Mouse (Mus musculus): ENCODE measurements around the gene Med6. TPM values are rescaled to one million over a fixed set of nuclear protein-coding genes. Genes with fewer than 3 reads are reported as not detected.

Med6 gene
- polyA plus RNA-seq, 1 experiment, result 8.4 TPM

DNA sequence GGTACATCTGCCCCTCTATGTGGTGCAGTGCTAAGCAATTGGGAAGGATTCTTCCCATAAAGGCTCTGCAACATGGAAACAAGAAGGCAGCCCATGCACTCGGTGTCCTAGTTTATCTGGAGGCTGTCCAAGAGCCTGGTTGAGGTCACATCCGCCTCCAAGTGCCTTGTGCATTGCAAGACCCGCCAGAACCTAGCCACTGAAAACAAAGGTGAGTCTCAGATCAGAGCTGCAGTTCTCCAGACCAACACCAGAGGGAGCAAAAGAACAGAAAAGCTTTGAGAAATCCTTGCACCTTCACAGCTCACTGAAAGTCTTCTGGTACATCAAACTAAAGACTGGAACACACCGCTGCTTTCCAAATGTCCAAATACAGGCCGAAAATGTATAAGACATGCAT, 24.5 kb upstream of the Med6 start:
- WGBS, result 10% methylated on average over 5 of the region's 5 CpGs
- DNase-seq, result peak; percentile 70
- no peaks in the 10 kb centered on the region for H3K36me3 ChIP-seq (ENCODE audit: control insufficient read depth, insufficient read depth, low read length)
- H3K4me3 ChIP-seq (ENCODE audit: control insufficient read depth, insufficient read depth, low read length), result no peak overlapping the region
- no peaks in the 10 kb centered on the region for H3K4me1 ChIP-seq (replicated peaks; ENCODE audit: control insufficient read depth, insufficient read depth, low read length)
- H3K27me3 ChIP-seq (ENCODE audit: control insufficient read depth, insufficient read depth, low read length), result no peaks in the 10 kb centered on the region
- TF ChIP-seq CTCF (IDR thresholded peaks at IDR 0.05; ENCODE audit: borderline replicate concordance, control insufficient read depth, extremely low read depth, insufficient read depth, low read length, poor library complexity) (0 out of 2 replicates have a peak, but pooled peaks have one; percentile 35), POLR2A (IDR thresholded peaks at IDR 0.05; ENCODE audit: control insufficient read depth, extremely low read depth, insufficient read depth, low read length, poor library complexity) (no peak)
- H3K27ac ChIP-seq (ENCODE audit: control insufficient read depth, insufficient read depth, low read length), result no peak overlapping the region

GRCm38 (mm10) chr12:81616980-81617379, 22.2 kb upstream of the Med6 start:
- Histone ChIP-seq H3K4me1 (replicated peaks; ENCODE audit: control insufficient read depth, insufficient read depth, low read length) (no peaks in the 10 kb centered on the region), H3K36me3 (ENCODE audit: control insufficient read depth, insufficient read depth, low read length) (no peaks in the 10 kb centered on the region), H3K27ac (ENCODE audit: control insufficient read depth, insufficient read depth, low read length) (no peak overlapping the region), H3K27me3 (ENCODE audit: control insufficient read depth, insufficient read depth, low read length) (no peaks in the 10 kb centered on the region), H3K4me3 (ENCODE audit: control insufficient read depth, insufficient read depth, low read length) (no peak overlapping the region)
- WGBS, result 9% methylated on average over 7 of the region's 7 CpGs
- no peak for TF ChIP-seq CTCF (IDR thresholded peaks at IDR 0.05; ENCODE audit: borderline replicate concordance, control insufficient read depth, extremely low read depth, insufficient read depth, low read length, poor library complexity)
- TF ChIP-seq POLR2A (IDR thresholded peaks at IDR 0.05; ENCODE audit: control insufficient read depth, extremely low read depth, insufficient read depth, low read length, poor library complexity), result no peak
- no peak for DNase-seq

DNA sequence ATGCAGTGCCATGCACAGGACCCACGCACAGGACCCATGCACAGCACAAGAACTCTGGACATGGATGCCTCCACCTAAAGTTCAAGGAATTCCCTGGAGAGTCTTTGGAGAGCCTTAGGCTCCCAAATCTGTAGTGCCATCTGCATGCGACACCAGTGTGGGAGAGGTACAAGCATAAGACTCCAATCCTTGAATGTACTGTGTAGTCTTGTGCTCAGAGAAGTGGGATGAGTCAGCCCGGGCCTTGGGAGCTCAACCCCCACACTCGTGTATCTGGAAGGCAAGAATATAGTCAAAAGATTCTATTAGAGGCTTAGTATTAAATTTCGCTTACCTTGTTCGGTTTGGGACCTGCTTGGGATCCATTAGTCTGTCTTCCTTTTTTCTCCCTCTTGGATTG, 21.0 kb upstream of the Med6 start:
- Histone ChIP-seq H3K4me3 (ENCODE audit: control insufficient read depth, insufficient read depth, low read length) (no peak overlapping the region), H3K27ac (ENCODE audit: control insufficient read depth, insufficient read depth, low read length) (no peak overlapping the region), H3K27me3 (ENCODE audit: control insufficient read depth, insufficient read depth, low read length) (no peaks in the 10 kb centered on the region), H3K36me3 (ENCODE audit: control insufficient read depth, insufficient read depth, low read length) (no peaks in the 10 kb centered on the region), H3K4me1 (replicated peaks; ENCODE audit: control insufficient read depth, insufficient read depth, low read length) (no peaks in the 10 kb centered on the region)
- TF ChIP-seq CTCF (IDR thresholded peaks at IDR 0.05; ENCODE audit: borderline replicate concordance, control insufficient read depth, extremely low read depth, insufficient read depth, low read length, poor library complexity) (no peak), POLR2A (IDR thresholded peaks at IDR 0.05; ENCODE audit: control insufficient read depth, extremely low read depth, insufficient read depth, low read length, poor library complexity) (no peak)
- 94% methylated on average over 6 of the region's 6 CpGs for WGBS
- DNase-seq, result no peak

- Histone ChIP-seq H3K27ac (ENCODE audit: control insufficient read depth, insufficient read depth, low read length) (no peak overlapping the region), H3K4me1 (replicated peaks; ENCODE audit: control insufficient read depth, insufficient read depth, low read length) (no peaks in the 10 kb centered on the region), H3K27me3 (ENCODE audit: control insufficient read depth, insufficient read depth, low read length) (no peaks in the 10 kb centered on the region), H3K4me3 (ENCODE audit: control insufficient read depth, insufficient read depth, low read length) (no peak overlapping the region), H3K36me3 (ENCODE audit: control insufficient read depth, insufficient read depth, low read length) (no peaks in the 10 kb centered on the region)
- DNase-seq, result no peak
- no peak for TF ChIP-seq POLR2A (IDR thresholded peaks at IDR 0.05; ENCODE audit: control insufficient read depth, extremely low read depth, insufficient read depth, low read length, poor library complexity)
- no peak for TF ChIP-seq CTCF (IDR thresholded peaks at IDR 0.05; ENCODE audit: borderline replicate concordance, control insufficient read depth, extremely low read depth, insufficient read depth, low read length, poor library complexity)
Measured at GRCm38 (mm10) chr12:81609445-81609844, 14.6 kb upstream of the Med6 start.

- WGBS, result 72% methylated on average over 5 of the region's 5 CpGs
- Histone ChIP-seq H3K27me3 (ENCODE audit: control insufficient read depth, insufficient read depth, low read length) (no peaks in the 10 kb centered on the region), H3K36me3 (ENCODE audit: control insufficient read depth, insufficient read depth, low read length) (no peaks in the 10 kb centered on the region), H3K4me1 (replicated peaks; ENCODE audit: control insufficient read depth, insufficient read depth, low read length) (no peaks in the 10 kb centered on the region), H3K27ac (ENCODE audit: control insufficient read depth, insufficient read depth, low read length) (no peak overlapping the region), H3K4me3 (ENCODE audit: control insufficient read depth, insufficient read depth, low read length) (no peak overlapping the region)
- no peak for DNase-seq
- no peak for TF ChIP-seq CTCF (IDR thresholded peaks at IDR 0.05; ENCODE audit: borderline replicate concordance, control insufficient read depth, extremely low read depth, insufficient read depth, low read length, poor library complexity)
- TF ChIP-seq POLR2A (IDR thresholded peaks at IDR 0.05; ENCODE audit: control insufficient read depth, extremely low read depth, insufficient read depth, low read length, poor library complexity), result no peak
Measured at GRCm38 (mm10) chr12:81604995-81605784, 10.4 kb upstream of the Med6 start.

GRCm38 (mm10) chr12:81596547-81597262, 1.9 kb upstream of the Med6 start:
- H3K27me3 ChIP-seq (ENCODE audit: control insufficient read depth, insufficient read depth, low read length), result no peaks in the 10 kb centered on the region
- H3K4me3 ChIP-seq (ENCODE audit: control insufficient read depth, insufficient read depth, low read length), result no peak overlapping the region
- 89% methylated on average over 8 of the region's 8 CpGs for WGBS
- no peaks in the 10 kb centered on the region for H3K36me3 ChIP-seq (ENCODE audit: control insufficient read depth, insufficient read depth, low read length)
- H3K27ac ChIP-seq (ENCODE audit: control insufficient read depth, insufficient read depth, low read length), result no peak overlapping the region
- DNase-seq, result no peak
- TF ChIP-seq CTCF (IDR thresholded peaks at IDR 0.05; ENCODE audit: borderline replicate concordance, control insufficient read depth, extremely low read depth, insufficient read depth, low read length, poor library complexity), result no peak
- TF ChIP-seq POLR2A (IDR thresholded peaks at IDR 0.05; ENCODE audit: control insufficient read depth, extremely low read depth, insufficient read depth, low read length, poor library complexity), result no peak
- H3K4me1 ChIP-seq (replicated peaks; ENCODE audit: control insufficient read depth, insufficient read depth, low read length), result no peaks in the 10 kb centered on the region

Data from thymus, adult 2 months (tissue).